In genomic region chr9:27521181-27521580, GRCm38 (mm10) we compare ENCODE assay signal across 25 mouse cellular contexts.
DNase-seq lines count a peak whose midpoint lies in the region; ATAC-seq and TF ChIP-seq lines count a peak whose summit lies in the region.
"Had no signal": no experiment of that assay in that cellular context is flagged by ENCODE, and none has a peak within 500 bp of the region (broad histone marks: within the 10 kb centered on the region; RNA-seq: fewer than 3 reads in every experiment).

No protein-coding gene starts in this region.

- no peaks in the 10 kb centered on the region for H3K27me3 ChIP-seq in liver, adult 2 months (ENCODE audit: control insufficient read depth, insufficient read depth, low read length)
- H3K27me3 ChIP-seq in liver, postnatal 0 days (ENCODE audit: insufficient read depth, low read length) = no peaks in the 10 kb centered on the region
- H3K27me3 ChIP-seq: embryonic facial prominence, embryonic 13.5 days; forebrain, embryonic 15.5 days; heart, embryonic 15.5 days; hindbrain, embryonic 15.5 days; liver, embryonic 13.5 days; neural tube, embryonic 13.5 days had no signal

- H3K79me2 ChIP-seq in liver, adult 2 months (ENCODE audit: control insufficient read depth, insufficient read depth, low read length) = no peaks in the 10 kb centered on the region

- H3K27ac ChIP-seq in liver, adult 2 months (replicated peaks; ENCODE audit: insufficient read depth, low read depth, low read length) = no peak overlapping the region
- H3K27ac ChIP-seq in liver, postnatal 0 days (ENCODE audit: low read depth) = no peak overlapping the region
- H3K27ac ChIP-seq: embryonic facial prominence, embryonic 13.5 days; forebrain, embryonic 15.5 days; heart, adult 2 months; heart, embryonic 15.5 days; hindbrain, embryonic 15.5 days; limb, embryonic 13.5 days; liver, embryonic 13.5 days; neural tube, embryonic 13.5 days had no signal

- H3K36me3 ChIP-seq in liver, adult 2 months (ENCODE audit: control insufficient read depth, insufficient read depth, low read length) = no peaks in the 10 kb centered on the region
- no peaks in the 10 kb centered on the region for H3K36me3 ChIP-seq in liver, postnatal 0 days (replicated peaks; ENCODE audit: insufficient read depth, low read length)
- H3K36me3 ChIP-seq: embryonic facial prominence, embryonic 13.5 days; forebrain, embryonic 15.5 days; heart, embryonic 15.5 days; hindbrain, embryonic 15.5 days; limb, embryonic 13.5 days; liver, embryonic 13.5 days; neural tube, embryonic 13.5 days had no signal

- no peak overlapping the region for H3K9ac ChIP-seq in liver, adult 2 months (ENCODE audit: low read depth, low read length)
- H3K9ac ChIP-seq in liver, postnatal 0 days (replicated peaks) = no peak overlapping the region
- H3K9ac ChIP-seq: embryonic facial prominence, embryonic 13.5 days; forebrain, embryonic 15.5 days; heart, embryonic 15.5 days; hindbrain, embryonic 15.5 days; limb, embryonic 13.5 days; liver, embryonic 13.5 days; neural tube, embryonic 13.5 days had no signal

- no peak for TF ChIP-seq POLR2A in liver, adult 2 months (IDR thresholded peaks at IDR 0.05; ENCODE audit: extremely low read depth, insufficient read depth, low read length)

- no peak overlapping the region for H3K4me3 ChIP-seq in liver, adult 2 months (ENCODE audit: insufficient read depth, low read depth, low read length)
- H3K4me3 ChIP-seq in liver, postnatal 0 days (ENCODE audit: low read depth, low read length) = no peak overlapping the region
- H3K4me3 ChIP-seq: embryonic facial prominence, embryonic 13.5 days; forebrain, embryonic 15.5 days; heart, adult 2 months; heart, embryonic 15.5 days; hindbrain, embryonic 15.5 days; limb, embryonic 13.5 days; liver, embryonic 13.5 days; neural tube, embryonic 13.5 days had no signal

- intact Hi-C loops in gastrocnemius, postnatal 14 days (cut with DNase I; ENCODE audit: low total_unique reads) = no loop called here

- H3K4me2 ChIP-seq in liver, postnatal 0 days (ENCODE audit: low read depth, low read length) = no peak overlapping the region
- H3K4me2 ChIP-seq: embryonic facial prominence, embryonic 13.5 days; forebrain, embryonic 15.5 days; heart, embryonic 15.5 days; hindbrain, embryonic 15.5 days; limb, embryonic 13.5 days; liver, embryonic 13.5 days; neural tube, embryonic 13.5 days had no signal

- no peak for ATAC-seq in liver, postnatal 0 days
- ATAC-seq: forebrain, embryonic 15.5 days had no signal

- no peak for TF ChIP-seq EP300 in liver, postnatal 0 days (IDR thresholded peaks at IDR 0.05; ENCODE audit: low read depth)

- no peaks in the 10 kb centered on the region for H3K4me1 ChIP-seq in liver, adult 2 months (ENCODE audit: control insufficient read depth, insufficient read depth, low read length)
- no peaks in the 10 kb centered on the region for H3K4me1 ChIP-seq in liver, postnatal 0 days (ENCODE audit: insufficient read depth)
- H3K4me1 ChIP-seq: embryonic facial prominence, embryonic 13.5 days; heart, embryonic 15.5 days; hindbrain, embryonic 15.5 days; limb, embryonic 13.5 days; liver, embryonic 13.5 days had no signal

- WGBS in liver, adult 2 months = 47% methylated on average over 3 of the region's 3 CpGs
- 65% methylated on average over 3 of the region's 3 CpGs for whole genome bisulfite sequencing in liver, postnatal 0 days (ENCODE audit: insufficient replicate concordance)

- DNase-seq in gastrocnemius, postnatal 10 days = peak; percentile 30
- no peak for DNase-seq in gastrocnemius, postnatal 4 days (ENCODE audit: low spot score in 2 of 2)
- peak; percentile 13 for DNase-seq in liver, adult 2 months (ENCODE audit: extremely low read depth, low read depth, low spot score)
- DNase-seq in liver, postnatal 0 days = no peak
- peak; percentile 25 for DNase-seq in gastrocnemius, postnatal 14 days
- peak; percentile 11 for DNase-seq in lung, postnatal 36 days
- DNase-seq in layer of hippocampus, adult 8-10 months (ENCODE audit: low spot score in 2 of 2) = no peak
- no peak for DNase-seq in right cerebral cortex, postnatal 14 days
- DNase-seq: cerebellum, adult 8-10 months; cerebellum, postnatal 36 days; embryo, embryonic 11 days; heart, adult 2 months; kidney, adult 8-10 months; layer of hippocampus, adult 9-11 months; liver, embryonic 13.5 days; midbrain, embryonic 14.5 days; retina, postnatal 1 day; right cerebral cortex, postnatal 4 days; thymus, postnatal 14 days had no signal

- TF ChIP-seq CTCF in liver, adult 2 months (IDR thresholded peaks at IDR 0.05; ENCODE audit: low read depth, low read length) = no peak
- TF ChIP-seq CTCF in liver, postnatal 0 days (IDR thresholded peaks at IDR 0.05; ENCODE audit: low read depth) = no peak

- H3K9me3 ChIP-seq in liver, postnatal 0 days (ENCODE audit: low read length) = no peaks in the 10 kb centered on the region
- H3K9me3 ChIP-seq: embryonic facial prominence, embryonic 13.5 days; forebrain, embryonic 15.5 days; heart, embryonic 15.5 days; hindbrain, embryonic 15.5 days; limb, embryonic 13.5 days; liver, embryonic 13.5 days; neural tube, embryonic 13.5 days had no signal

Comparison
In these comparisons a context has a peak if more than half of its experiments do, and no peak if none do; other contexts are left out.
1. DNase-seq: peak in gastrocnemius, postnatal 10 days (single experiment), liver, adult 2 months (single experiment), gastrocnemius, postnatal 14 days (single experiment) and lung, postnatal 36 days (single experiment); none in gastrocnemius, postnatal 4 days (0 of 2), liver, postnatal 0 days (single experiment), layer of hippocampus, adult 8-10 months (0 of 2) and right cerebral cortex, postnatal 14 days (single experiment).